Mouse (Mus musculus) spleen, adult 18-20 months (tissue): ENCODE measurements around the gene Gnai2.
"Not testable (repeated sequence)": the region's sequence is repeated elsewhere in the genome, so short reads cannot be mapped to it uniquely, and the experiment has no call there.

Experiments
- DNase-seq, 2 experiments: peaks; one replicate each; pipeline ENCODE4 v3.0.0; 2022; ENCODE audit warnings: mixed read lengths in 2 of 2

The Gnai2 gene

GRCm38 (mm10) chr9:107567702-107568319 lies 67.4 kb downstream of the Gnai2 start, which contains the start of gene Hyal2:
Gene Hyal2 (plus strand): TSS chr9:107567945.
- no peak for DNase-seq

GRCm38 (mm10) chr9:107566855-107567254 lies 68.3 kb downstream of the Gnai2 start:
- DNase-seq, result no peak

GRCm38 (mm10) chr9:107566041-107566709 lies 69.0 kb downstream of the Gnai2 start:
- DNase-seq, result peak; percentile 63 to 85

- not testable (repeated sequence) for DNase-seq
These were observed 69.6 kb downstream of the Gnai2 start for GRCm38 (mm10) chr9:107565556-107565955.
